Mouse (Mus musculus) kidney, adult 2 months (tissue): Measurements from ENCODE around the gene H2-Q6.
"Not testable (repeated sequence)": the region's sequence is repeated elsewhere in the genome, so short reads cannot be mapped to it uniquely, and the experiment has no call there.

Experiments used
- CTCF ChIP-seq: fragments of 200-500 bp; conservative IDR thresholded peaks from 2 replicates; pipeline ENCODE4 v1.5.1; 2011; ENCODE audit warnings: low read depth, mild to moderate bottlenecking, control low read depth, low read length, moderate library complexity, mixed read lengths; ENCODE audit not compliant: insufficient read depth, insufficient read length
- POLR2A ChIP-seq: fragments of 200-500 bp; IDR thresholded peaks from one replicate; pipeline ENCODE4 v1.6.1; 2011; ENCODE audit warnings: low read depth, low read length, control low read depth

- TF ChIP-seq CTCF, POLR2A: not testable (repeated sequence)
Measured at GRCm38 (mm10) chr17:35425474-35425873, 824 bp downstream of the H2-Q6 start.
